Mouse (Mus musculus): ENCODE data around the gene Gm17606.

DNA sequence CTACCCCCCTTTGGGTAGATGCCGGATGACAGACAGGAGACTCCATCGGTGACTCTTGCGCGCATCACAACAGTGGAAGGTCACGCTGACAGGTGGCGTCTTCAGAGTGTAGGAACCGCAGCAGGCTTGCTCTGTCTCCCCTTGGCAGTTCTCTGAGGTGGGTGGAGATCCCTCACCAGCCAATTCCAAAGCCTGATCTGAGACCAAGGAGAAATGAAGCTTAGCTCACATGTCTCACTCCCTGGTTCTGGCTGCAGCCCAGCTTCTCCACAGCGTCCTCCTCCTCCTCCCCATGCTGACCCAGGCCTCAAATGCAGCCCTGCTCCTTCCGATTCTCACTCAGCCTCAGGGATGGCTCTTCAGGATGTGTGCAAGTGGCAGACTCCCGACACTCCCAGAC, 15.8 kb upstream of the Gm17606 start:
- no peak for TF ChIP-seq CTCF (IDR thresholded peaks at IDR 0.05; ENCODE audit: low read depth)
- no peak for TF ChIP-seq EP300 (IDR thresholded peaks at IDR 0.05; ENCODE audit: low read depth)

Data from liver, embryonic 14.5 days (tissue).